In the genomic region with DNA sequence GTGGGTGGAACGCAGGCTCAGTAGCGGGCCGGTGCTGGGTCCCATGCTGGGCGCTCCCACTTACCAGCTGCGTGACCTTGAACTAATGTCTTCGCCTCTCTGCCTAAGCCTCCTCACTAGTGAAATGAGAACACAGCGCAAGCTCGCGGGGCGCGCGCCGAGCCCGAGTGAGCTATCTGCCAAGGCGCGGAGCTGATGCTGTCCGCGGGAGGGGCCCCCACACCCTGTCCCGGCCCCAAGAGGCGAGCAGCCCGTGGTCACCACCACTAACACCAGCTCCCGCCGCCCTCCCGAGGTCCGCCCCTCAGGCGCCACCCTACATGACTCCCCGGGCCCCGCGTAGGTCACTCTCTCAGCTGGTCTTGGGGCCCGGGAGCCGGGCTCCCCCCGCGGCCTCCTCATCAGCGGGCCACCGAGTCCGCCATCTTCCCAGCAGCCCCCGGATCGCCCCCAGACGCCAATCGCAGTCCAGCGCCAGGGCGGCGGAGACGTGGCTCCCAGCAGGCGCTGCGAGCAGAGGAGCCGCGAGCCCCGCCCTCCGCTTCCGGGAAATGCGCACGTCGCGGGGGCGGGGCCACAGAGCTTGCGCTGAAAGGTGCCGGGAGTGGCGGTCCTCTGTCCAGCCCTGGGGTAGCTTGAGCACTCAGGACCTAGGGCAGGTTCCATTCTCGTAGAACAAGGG, we compare ENCODE assay signal across 8 mouse cellular contexts. TPM values are rescaled to one million over a fixed set of nuclear protein-coding genes. Genes with fewer than 3 reads are reported as not detected.
DNase-seq lines count a peak whose midpoint lies in the region; ATAC-seq and TF ChIP-seq lines count a peak whose summit lies in the region.

Gene Fastk (minus strand): TSS at position 542 of the 682 bp plus-strand sequence.

- no peaks in the 10 kb centered on the region for H3K27me3 ChIP-seq in embryonic facial prominence, embryonic 15.5 days
- H3K27me3 ChIP-seq in limb, embryonic 13.5 days, result no peaks in the 10 kb centered on the region
- no peaks in the 10 kb centered on the region for H3K27me3 ChIP-seq in midbrain, embryonic 15.5 days (replicated peaks)

- no peak for TF ChIP-seq CTCF in bone marrow macrophage, adult 2 months (IDR thresholded peaks at IDR 0.05; ENCODE audit: low read depth, low read length)

- under 1% methylated on average over 60 of the region's 60 CpGs for WGBS in embryonic facial prominence, embryonic 15.5 days
- under 1% methylated on average over 60 of the region's 60 CpGs for WGBS in limb, embryonic 13.5 days
- WGBS in midbrain, embryonic 15.5 days, result under 1% methylated on average over 60 of the region's 60 CpGs

- H3K4me3 ChIP-seq in bone marrow macrophage, adult 2 months (ENCODE audit: insufficient read depth, low read length), result peak within 1 kb of the TSS; percentile 74
- H3K4me3 ChIP-seq in embryonic facial prominence, embryonic 15.5 days (replicated peaks), result peak within 1 kb of the TSS; percentile 97
- H3K4me3 ChIP-seq in limb, embryonic 13.5 days, result peak within 1 kb of the TSS; percentile 92
- peak within 1 kb of the TSS; percentile 74 for H3K4me3 ChIP-seq in midbrain, embryonic 15.5 days

- ATAC-seq in embryonic facial prominence, embryonic 15.5 days (ENCODE audit: insufficient number of reproducible peaks, low FRiP score, low TSS enrichment, low read depth), result peak; percentile 88
- ATAC-seq in limb, embryonic 13.5 days (ENCODE audit: low FRiP score, low read depth), result peak; percentile 83
- ATAC-seq in midbrain, embryonic 15.5 days (replicated peaks), result peak; percentile 80

- DNase-seq in 416B (ENCODE audit: low read depth), result peak; percentile 89
- DNase-seq in heart, adult 8-10 months (ENCODE audit: low spot score), result peak; percentile 92
- peak; percentile 94 for DNase-seq in kidney, adult 9 months
- peak; percentile 86 to 95 for DNase-seq in spleen, adult 18-20 months

- peak; percentile 39; the same call in 1 of the 2 replicates for TF ChIP-seq POLR2A in bone marrow macrophage, adult 2 months (IDR thresholded peaks at IDR 0.05; ENCODE audit: borderline replicate concordance, low read depth, low read length)

- H3K27ac ChIP-seq in bone marrow macrophage, adult 2 months (ENCODE audit: insufficient read depth, low read depth, low read length), result peak within 1 kb of the TSS; percentile 55
- peak within 1 kb of the TSS; percentile 93 for H3K27ac ChIP-seq in embryonic facial prominence, embryonic 15.5 days (replicated peaks)
- H3K27ac ChIP-seq in limb, embryonic 13.5 days, result peak within 1 kb of the TSS; percentile 92
- peak within 1 kb of the TSS; percentile 88 for H3K27ac ChIP-seq in midbrain, embryonic 15.5 days

- H3K4me1 ChIP-seq in bone marrow macrophage, adult 2 months (ENCODE audit: control insufficient read depth, insufficient read depth, low read length), result peaks cover 12% of the 10 kb centered on the region
- peaks cover 36% of the 10 kb centered on the region for H3K4me1 ChIP-seq in embryonic facial prominence, embryonic 15.5 days
- peaks cover 32% of the 10 kb centered on the region for H3K4me1 ChIP-seq in limb, embryonic 13.5 days
- peaks cover 36% of the 10 kb centered on the region for H3K4me1 ChIP-seq in midbrain, embryonic 15.5 days

- H3K9me3 ChIP-seq in embryonic facial prominence, embryonic 15.5 days (replicated peaks), result no peaks in the 10 kb centered on the region
- no peaks in the 10 kb centered on the region for H3K9me3 ChIP-seq in limb, embryonic 13.5 days
- no peaks in the 10 kb centered on the region for H3K9me3 ChIP-seq in midbrain, embryonic 15.5 days

- H3K4me2 ChIP-seq in embryonic facial prominence, embryonic 15.5 days (replicated peaks), result peak within 1 kb of the TSS; percentile 72
- H3K4me2 ChIP-seq in limb, embryonic 13.5 days (replicated peaks), result peak within 1 kb of the TSS; percentile 92
- peak within 1 kb of the TSS; percentile 96 for H3K4me2 ChIP-seq in midbrain, embryonic 15.5 days

- H3K36me3 ChIP-seq in embryonic facial prominence, embryonic 15.5 days, result peaks cover 41% of the 10 kb centered on the region
- H3K36me3 ChIP-seq in limb, embryonic 13.5 days, result peaks cover 41% of the 10 kb centered on the region
- H3K36me3 ChIP-seq in midbrain, embryonic 15.5 days (replicated peaks), result 0 out of 2 replicates have a peak, but pooled peaks cover 3% of the 10 kb centered on the region

- peak within 1 kb of the TSS; percentile 93 for H3K9ac ChIP-seq in embryonic facial prominence, embryonic 15.5 days
- H3K9ac ChIP-seq in limb, embryonic 13.5 days, result peak within 1 kb of the TSS; percentile 96
- peak within 1 kb of the TSS; percentile 90 for H3K9ac ChIP-seq in midbrain, embryonic 15.5 days

RNA-seq across cellular contexts. Expression of gene Fastk, which starts in this region (rescaled TPM):
- 46.3 and 49.0 TPM in 2 replicates for polyA plus RNA-seq in bone marrow macrophage, adult 2 months (2012; ENCODE audit: insufficient read depth, insufficient read length, missing spikeins)
- polyA plus RNA-seq in embryonic facial prominence, embryonic 15.5 days (2015; fragmentation: Nextera tagmentation; extraction: Ambion mirVana), result 123 and 135 TPM in 2 replicates
- total RNA-seq in heart, adult 8-10 months (2022), result 100 to 1,000 TPM; 297 to 351 (median 327) TPM
- 120 TPM in 2 replicates for polyA plus RNA-seq in limb, embryonic 13.5 days (2015; fragmentation: Nextera tagmentation; extraction: Ambion mirVana)
- polyA plus RNA-seq in midbrain, embryonic 15.5 days (2015; fragmentation: Nextera tagmentation; extraction: Ambion mirVana), result 96.6 and 104 TPM in 2 replicates

Comparison
In these comparisons a context has a peak if more than half of its experiments do, and no peak if none do; other contexts are left out.
1. Peak in every context shown above with its lines: DNase-seq, ATAC-seq, H3K4me3 ChIP-seq and H3K27ac ChIP-seq.